Mouse (Mus musculus): ENCODE measurements around the gene Lcn10.

GRCm38 (mm10) chr2:25654502-25654901 is 28.0 kb upstream of the Lcn10 start:
- TF ChIP-seq CTCF (IDR thresholded peaks at IDR 0.05; ENCODE audit: low read depth, low read length) (no peak), POLR2A (IDR thresholded peaks at IDR 0.05; ENCODE audit: extremely low read depth, insufficient read depth, low read length) (no peak)
